Mouse (Mus musculus) thymus, postnatal 10 days (tissue): ENCODE results near the gene Gadd45a.

Source experiments
- DNase-seq, 2 experiments: peaks; one replicate each; pipeline ENCODE4 v3.0.0; 2021; ENCODE audit warnings: low spot score in 2 of 2

Gadd45a gene

DNA sequence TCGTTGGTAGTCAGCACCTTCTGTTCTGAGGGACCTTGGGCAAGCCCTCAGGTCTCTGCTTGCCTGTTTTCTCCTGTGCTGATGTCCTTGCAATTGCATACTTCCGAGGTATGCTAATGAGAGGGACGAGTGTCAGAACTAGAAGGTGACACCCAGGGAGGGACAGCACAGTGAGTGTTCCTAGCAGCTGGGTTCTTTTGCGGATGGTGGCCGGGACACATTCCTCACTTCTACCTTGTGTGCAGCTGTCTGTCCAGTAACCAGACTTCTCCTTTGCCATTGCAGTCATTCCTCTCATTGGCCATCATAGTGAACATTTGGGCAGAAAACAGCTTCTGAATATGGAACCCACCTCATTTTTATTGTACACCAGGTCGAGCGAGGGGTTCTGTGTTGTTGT lies 51.8 kb downstream of the Gadd45a start:
- no peak for DNase-seq
